Mouse (Mus musculus): ENCODE measurements at regions not wholly inside any gene's neighbourhood (a gene's known extent, or its start where the extent isn't known, plus 50 kb on each side); places are given as distances from the start of the nearest gene placed in this dataset.

GRCm38 (mm10) chr8:102845362-102845761 lies 59.9 kb upstream of the Cdh11 start:
- no peak for DNase-seq
- intact Hi-C loops (cut with DNase I) = no loop called here

DNA sequence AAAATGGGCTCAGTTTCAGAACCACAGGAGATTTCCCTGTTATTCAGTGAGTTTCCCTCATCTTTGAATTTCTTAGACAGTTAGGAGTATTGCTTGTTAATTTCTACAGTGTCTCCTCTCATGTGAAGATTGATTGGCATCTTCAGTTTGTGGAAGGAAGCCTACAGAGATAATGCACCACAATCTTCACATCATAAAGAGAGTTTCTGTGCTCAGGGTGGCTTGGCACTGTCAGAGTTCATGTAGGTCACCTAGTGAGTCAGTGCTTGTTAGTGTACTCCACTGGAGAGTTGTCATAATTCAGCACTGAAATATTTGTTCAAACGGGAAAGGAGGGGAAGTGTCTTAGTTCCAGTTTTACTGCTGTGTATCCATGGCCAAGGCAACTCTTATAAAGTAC lies 74.6 kb upstream of the Cdh11 start:
- intact Hi-C loops (cut with DNase I) = no loop called here
- DNase-seq = no peak

- intact Hi-C loops (cut with DNase I) = no loop called here
Measured at GRCm38 (mm10) chr8:102899525-102899924, 114.1 kb upstream of the Cdh11 start.

GRCm38 (mm10) chr8:102900662-102901061 lies 115.2 kb upstream of the Cdh11 start:
- intact Hi-C loops (cut with DNase I) = no loop called here

More at GRCm38 (mm10) chr8:102899525-102899924, 114.1 kb upstream of the Cdh11 start:
- DNase-seq = no peak

GRCm38 (mm10) chr8:102907444-102907843 lies 122.0 kb upstream of the Cdh11 start:
- no peak for DNase-seq
- intact Hi-C loops (cut with DNase I) = no loop called here

More at GRCm38 (mm10) chr8:102900662-102901061, 115.2 kb upstream of the Cdh11 start:
- DNase-seq = no peak

GRCm38 (mm10) chr8:102931342-102931835 lies 145.9 kb upstream of the Cdh11 start:
- intact Hi-C loops (cut with DNase I) = no loop called here
- DNase-seq = no peak

DNA sequence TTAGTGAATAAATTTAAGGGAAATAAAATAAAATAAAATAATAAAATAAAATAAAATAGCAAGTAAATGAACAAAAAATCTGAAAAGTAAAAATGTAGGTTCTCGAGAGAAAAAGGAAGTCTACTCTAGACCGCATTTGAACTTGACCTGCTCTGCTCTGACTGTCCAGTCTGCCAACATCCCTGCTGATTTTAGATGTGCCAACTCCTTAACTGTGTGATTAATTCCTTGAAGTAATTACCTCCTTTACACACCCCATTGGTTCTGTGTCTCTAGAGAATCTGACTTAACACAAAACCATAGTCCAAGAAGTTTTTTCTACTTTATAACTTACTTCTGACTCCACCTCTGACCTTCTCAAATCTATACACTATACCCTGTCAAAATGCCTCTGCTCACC lies 153.3 kb upstream of the Cdh11 start:
- DNase-seq = no peak
- intact Hi-C loops (cut with DNase I) = no loop called here

GRCm38 (mm10) chr8:102945546-102945945 lies 160.1 kb upstream of the Cdh11 start:
- DNase-seq = no peak
- intact Hi-C loops (cut with DNase I) = no loop called here

- intact Hi-C loops (cut with DNase I) = no loop called here
- DNase-seq = no peak
Measured at GRCm38 (mm10) chr8:102978161-102978581, 192.7 kb upstream of the Cdh11 start.

DNA sequence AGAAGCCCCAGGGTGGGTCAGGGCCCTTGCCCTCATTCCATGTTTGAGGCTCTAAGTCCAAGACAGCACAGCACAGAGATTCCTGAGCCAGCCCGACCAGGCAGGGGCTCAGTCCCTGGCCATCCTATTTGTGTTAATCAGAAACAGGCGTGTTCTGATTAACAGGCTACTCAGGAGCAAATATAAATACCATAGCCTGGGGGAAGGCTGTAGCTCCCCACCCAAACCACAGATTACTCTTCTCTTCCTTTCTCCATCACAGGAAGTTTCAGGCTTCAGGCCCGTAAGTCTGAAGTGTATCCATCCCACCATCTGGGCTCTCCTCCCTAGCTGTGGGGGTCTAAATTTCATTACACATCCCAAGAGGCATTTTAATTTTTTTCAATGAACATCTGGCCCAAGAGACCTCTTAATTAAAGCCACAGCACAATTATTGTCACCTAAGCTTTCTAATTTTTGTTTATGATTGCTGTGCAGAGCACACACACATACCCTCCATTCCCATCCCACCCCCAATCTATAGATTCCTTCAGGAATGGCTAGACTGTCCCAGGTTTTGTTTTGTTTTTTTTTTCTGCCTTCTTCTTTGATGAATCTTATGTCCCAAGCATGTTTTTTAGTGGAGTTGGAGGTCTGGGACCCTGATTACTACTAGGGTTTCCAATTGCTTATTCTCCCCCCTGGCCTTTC lies 197.9 kb upstream of the Cdh11 start:
- DNase-seq = no peak
- intact Hi-C loops (cut with DNase I) = no loop called here

- intact Hi-C loops (cut with DNase I) = no loop called here
- DNase-seq = no peak
Measured at GRCm38 (mm10) chr8:102983910-102984225, 198.4 kb upstream of the Cdh11 start.

- intact Hi-C loops (cut with DNase I) = no loop called here
- no peak for DNase-seq
Measured at GRCm38 (mm10) chr8:103007284-103007984, 222.0 kb upstream of the Cdh11 start.

DNA sequence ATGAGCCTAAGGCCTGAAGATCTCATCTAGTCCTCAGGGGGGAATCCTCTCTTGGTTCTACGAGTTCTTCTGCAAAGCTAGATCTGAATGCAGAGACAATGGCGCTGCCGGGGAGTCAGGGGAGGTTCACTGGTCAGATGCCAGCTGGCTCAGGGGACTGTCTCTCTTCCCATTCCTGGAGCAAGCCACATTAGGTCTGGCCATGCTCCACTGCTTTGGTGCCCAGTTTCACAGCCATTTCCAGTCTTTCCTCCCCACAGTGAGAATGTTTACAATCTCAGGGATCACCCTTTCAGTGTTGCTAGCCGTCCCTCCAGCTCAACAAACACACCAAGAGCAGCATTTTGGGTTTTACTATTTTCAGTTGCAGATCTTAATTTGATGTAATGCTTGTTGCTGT lies 233.7 kb upstream of the Cdh11 start:
- DNase-seq = peak; percentile 13 to 29
- intact Hi-C loops (cut with DNase I) = no loop called here

DNA sequence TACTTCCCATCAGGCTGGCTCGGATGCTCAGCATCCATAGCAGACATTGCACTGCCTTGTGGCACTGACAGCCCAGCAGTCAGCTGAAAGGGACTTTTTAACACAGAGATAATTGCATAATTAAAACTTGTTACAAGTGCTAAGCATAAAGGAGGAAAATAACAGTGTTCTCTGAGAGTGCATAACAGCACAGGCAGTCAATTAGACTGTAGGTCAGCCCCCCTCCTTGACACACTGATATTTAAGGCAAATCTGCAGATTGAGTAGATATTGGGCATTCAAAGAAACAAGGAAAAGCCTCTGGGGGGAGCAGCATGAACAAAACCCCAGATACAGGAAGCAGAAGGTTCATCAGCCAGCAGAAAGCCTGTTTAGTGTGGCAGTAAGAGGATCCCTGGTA lies 237.8 kb upstream of the Cdh11 start:
- intact Hi-C loops (cut with DNase I) = no loop called here
- no peak for DNase-seq

- intact Hi-C loops (cut with DNase I) = no loop called here
- no peak for DNase-seq
Measured at GRCm38 (mm10) chr8:103031708-103032107, 246.3 kb upstream of the Cdh11 start.

- no peak for DNase-seq
- intact Hi-C loops (cut with DNase I) = no loop called here
Measured at GRCm38 (mm10) chr8:103033956-103034355, 248.5 kb upstream of the Cdh11 start.

DNA sequence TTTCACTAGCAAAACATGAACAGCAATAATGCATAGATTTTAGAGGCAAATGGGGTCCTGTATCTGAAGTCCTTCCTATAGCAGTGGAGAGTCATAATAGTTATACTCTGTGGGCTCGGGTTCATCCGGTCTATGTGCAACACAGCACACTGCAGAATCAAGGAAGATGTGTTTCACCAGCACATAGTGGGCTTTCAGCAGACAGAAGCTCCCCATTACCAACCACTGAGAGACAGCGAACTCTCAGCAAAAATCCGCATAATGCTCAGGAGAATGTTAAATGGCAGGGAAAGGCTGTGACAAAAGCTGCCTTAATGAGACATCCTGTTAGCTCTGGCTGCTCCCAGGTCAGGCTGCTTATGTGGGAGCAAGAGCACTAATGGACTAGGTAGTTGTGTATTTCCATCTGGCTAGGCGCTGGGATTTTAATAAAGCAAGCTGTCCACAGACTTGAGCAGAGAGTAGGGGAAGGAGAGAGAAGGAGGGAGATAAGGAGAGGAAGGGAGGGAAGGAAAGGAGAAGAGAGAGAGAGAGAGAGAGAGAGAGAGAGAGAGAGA lies 286.7 kb upstream of the Cdh11 start:
- DNase-seq = no peak
- intact Hi-C loops (cut with DNase I) = no loop called here

DNA sequence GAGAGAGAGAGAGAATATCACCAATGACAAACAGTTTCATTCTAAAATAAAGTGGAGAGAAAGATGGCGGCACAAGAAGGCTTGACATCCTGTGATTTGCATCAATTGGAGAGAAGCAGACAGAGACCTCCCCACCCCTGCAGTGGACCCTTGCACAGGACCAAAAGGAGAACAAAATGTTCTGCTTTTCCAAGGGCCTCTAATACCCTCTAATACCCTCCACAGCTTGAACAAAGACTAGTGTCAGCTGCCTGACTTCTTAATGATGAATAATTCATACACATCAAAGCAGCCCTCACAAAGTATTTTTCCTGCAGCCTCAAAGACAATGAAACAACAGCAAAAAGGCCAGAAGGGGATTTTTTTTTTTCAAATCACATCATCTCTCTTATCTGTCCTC lies 287.2 kb upstream of the Cdh11 start:
- intact Hi-C loops (cut with DNase I) = no loop called here
- DNase-seq = no peak

DNA sequence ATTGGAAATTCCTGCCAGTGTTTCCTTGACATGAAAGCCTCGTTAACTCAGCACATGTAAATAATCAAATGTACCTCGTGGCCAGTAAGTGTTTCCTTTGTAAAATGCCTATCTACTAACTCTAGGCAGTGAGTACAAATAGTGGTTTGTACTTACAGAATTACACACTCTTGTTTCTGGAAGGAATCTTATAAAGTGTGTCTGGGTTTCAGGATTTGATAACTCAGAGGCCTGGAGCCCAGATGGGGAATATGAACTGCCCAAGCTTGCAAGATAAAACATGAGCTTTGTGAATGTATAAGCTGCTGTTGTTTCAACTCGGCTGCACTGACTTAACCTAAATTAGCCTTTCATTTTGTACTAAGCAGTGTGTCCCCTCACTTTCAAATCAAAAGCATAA lies 293.1 kb upstream of the Cdh11 start:
- intact Hi-C loops (cut with DNase I) = no loop called here

GRCm38 (mm10) chr8:103086956-103087482 lies 301.6 kb upstream of the Cdh11 start:
- no peak for DNase-seq
- intact Hi-C loops (cut with DNase I) = no loop called here

More for the DNA sequence above, 293.1 kb upstream of the Cdh11 start:
- no peak for DNase-seq

GRCm38 (mm10) chr8:103096496-103097092 lies 311.2 kb upstream of the Cdh11 start:
- no peak for DNase-seq
- intact Hi-C loops (cut with DNase I) = no loop called here

All from gastrocnemius, postnatal 36 days (tissue).